Mouse (Mus musculus) heart, postnatal 36 days (tissue): ENCODE measurements around the gene Zfp661. TPM values are rescaled to one million over a fixed set of nuclear protein-coding genes. Genes with fewer than 3 reads are reported as not detected.
"Not testable (repeated sequence)": the region's sequence is repeated elsewhere in the genome, so short reads cannot be mapped to it uniquely, and the experiment has no call there.

ENCODE experiments used
- DNase-seq, 2 experiments: peaks; one replicate each; pipeline ENCODE4 v3.0.0; 2021 to 2022
- intact Hi-C: fragments of 180-260 bp; cut with DNase I; formaldehyde crosslinking; loops from one replicate; pipeline ENCODE4 v1.15.1; 2025
- total RNA-seq, 2 experiments: library from RNA; stranded (reverse); gene quantifications; 2 replicates each; pipeline ENCODE4 v1.2.3; 2021

The Zfp661 gene
- 1 to 10 TPM; 1.3 to 1.6 TPM for total RNA-seq

- peak; percentile 86 to 91 for DNase-seq
- intact Hi-C loops = no loop called here
These were observed at the start of gene Zfp661, which contains the start of gene Mrps5 for GRCm38 (mm10) chr2:127586694-127587513. Zfp661 (minus strand) TSS chr2:127587094. Mrps5 (plus strand) TSS chr2:127587222.

GRCm38 (mm10) chr2:127635581-127635980 is 48.7 kb upstream of the Zfp661 start:
- no peak for DNase-seq
- intact Hi-C loops = no loop called here

- intact Hi-C loops = no loop called here
- DNase-seq = no peak
These were observed 45.7 kb upstream of the Zfp661 start for GRCm38 (mm10) chr2:127632601-127633000.

- intact Hi-C loops = no loop called here
- no peak for DNase-seq
These were observed 41.2 kb upstream of the Zfp661 start for GRCm38 (mm10) chr2:127627990-127628570.

GRCm38 (mm10) chr2:127627354-127627753 is 40.5 kb upstream of the Zfp661 start:
- DNase-seq = no peak
- intact Hi-C loops = no loop called here

- intact Hi-C loops = no loop called here
- DNase-seq = no peak
These were observed 38.8 kb upstream of the Zfp661 start for GRCm38 (mm10) chr2:127625659-127626058.

GRCm38 (mm10) chr2:127624786-127625185 is 37.9 kb upstream of the Zfp661 start:
- intact Hi-C loops = no loop called here
- DNase-seq = no peak

GRCm38 (mm10) chr2:127622065-127622464 is 35.2 kb upstream of the Zfp661 start:
- intact Hi-C loops = no loop called here
- DNase-seq = no peak

- intact Hi-C loops = no loop called here
- no peak for DNase-seq
These were observed 32.4 kb upstream of the Zfp661 start for GRCm38 (mm10) chr2:127619311-127619710.

GRCm38 (mm10) chr2:127612288-127612687 is 25.4 kb upstream of the Zfp661 start:
- no peak for DNase-seq
- intact Hi-C loops = no loop called here

- intact Hi-C loops = no loop called here
- DNase-seq = no peak
These were observed 24.5 kb upstream of the Zfp661 start for GRCm38 (mm10) chr2:127611386-127611785.

GRCm38 (mm10) chr2:127608986-127609385 is 22.1 kb upstream of the Zfp661 start:
- DNase-seq = no peak
- intact Hi-C loops = loop anchor here (1.0 to 5.0 kb wide), 3 partner anchors 59 to 233 kb away; no protein-coding TSS in a partner anchor

- intact Hi-C loops = loop anchor here (1.0 to 5.0 kb wide), 3 partner anchors 60 to 234 kb away; no protein-coding TSS in a partner anchor
- no peak for DNase-seq
These were observed 21.3 kb upstream of the Zfp661 start for GRCm38 (mm10) chr2:127608234-127608633.

- intact Hi-C loops = loop anchor here (5.0 kb wide), 2 partner anchors 77 to 237 kb away; no protein-coding TSS in a partner anchor
- no peak for DNase-seq
These were observed 18.3 kb upstream of the Zfp661 start for GRCm38 (mm10) chr2:127605203-127605602.

GRCm38 (mm10) chr2:127603383-127603782 is 16.5 kb upstream of the Zfp661 start:
- DNase-seq, intact Hi-C loops: not testable (repeated sequence)

GRCm38 (mm10) chr2:127590840-127591239 is 3.9 kb upstream of the Zfp661 start:
- DNase-seq = no peak
- intact Hi-C loops = no loop called here

GRCm38 (mm10) chr2:127590204-127590603 is 3.3 kb upstream of the Zfp661 start:
- intact Hi-C loops = no loop called here
- no peak for DNase-seq

- no peak for DNase-seq
- intact Hi-C loops = no loop called here
These were observed 2.0 kb upstream of the Zfp661 start for GRCm38 (mm10) chr2:127588897-127589296.

- intact Hi-C loops = no loop called here
- no peak for DNase-seq
These were observed 585 bp upstream of the Zfp661 start for GRCm38 (mm10) chr2:127587514-127587844.

GRCm38 (mm10) chr2:127584436-127584858 is 2.4 kb downstream of the Zfp661 start:
- intact Hi-C loops = no loop called here
- DNase-seq = peak; percentile 88 to 90

GRCm38 (mm10) chr2:127573322-127573721 is 13.6 kb downstream of the Zfp661 start:
- intact Hi-C loops = no loop called here
- DNase-seq = no peak
